Mouse (Mus musculus) thymus, adult 18-20 months (tissue): Measurements from ENCODE around the gene Ptchd4.

ENCODE experiments used
- DNase-seq, 2 experiments: peaks; one replicate each; pipeline ENCODE4 v3.0.0; 2022; ENCODE audit warnings: mixed read lengths in 2 of 2

Ptchd4 gene

DNA sequence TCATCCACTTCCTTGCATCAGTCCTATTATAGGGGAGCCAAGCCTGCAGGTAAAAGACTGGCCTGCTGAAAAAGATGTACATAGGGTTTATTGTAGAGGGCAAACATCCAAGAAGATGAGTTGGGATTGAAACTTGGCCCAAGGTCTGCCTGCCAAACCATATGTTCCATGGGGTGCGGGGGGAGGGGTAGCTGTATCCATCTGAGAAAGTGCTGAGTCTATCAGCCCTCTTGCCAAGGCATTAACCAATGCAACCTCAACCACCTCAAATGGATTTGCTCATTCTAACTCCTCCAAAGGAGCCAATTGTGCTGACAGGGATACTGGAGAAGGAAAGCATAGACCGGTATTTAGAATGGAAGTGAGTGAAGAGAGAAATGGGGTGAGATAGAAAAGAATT, 136.5 kb downstream of the Ptchd4 start:
- DNase-seq, result no peak

DNA sequence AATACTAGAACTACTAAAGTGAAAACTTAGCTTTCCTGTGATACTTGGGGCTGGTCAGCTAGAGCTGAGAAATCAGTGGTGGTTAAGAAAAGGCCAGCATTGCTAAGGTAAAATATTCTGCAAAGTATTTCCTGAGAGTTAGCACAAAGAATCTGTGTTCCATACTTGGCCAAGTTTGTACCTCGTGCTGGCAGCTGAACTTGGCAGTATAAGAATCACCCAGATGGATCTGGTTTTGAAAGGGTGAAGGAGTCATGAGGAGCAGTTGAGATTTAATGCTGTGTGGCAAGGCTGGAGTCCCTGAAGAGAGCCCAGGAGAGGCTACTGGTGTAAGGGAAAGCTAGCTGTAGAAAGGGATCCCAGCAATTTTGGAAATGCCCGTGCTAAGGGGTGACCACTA, 140.7 kb downstream of the Ptchd4 start:
- DNase-seq, result no peak

DNA sequence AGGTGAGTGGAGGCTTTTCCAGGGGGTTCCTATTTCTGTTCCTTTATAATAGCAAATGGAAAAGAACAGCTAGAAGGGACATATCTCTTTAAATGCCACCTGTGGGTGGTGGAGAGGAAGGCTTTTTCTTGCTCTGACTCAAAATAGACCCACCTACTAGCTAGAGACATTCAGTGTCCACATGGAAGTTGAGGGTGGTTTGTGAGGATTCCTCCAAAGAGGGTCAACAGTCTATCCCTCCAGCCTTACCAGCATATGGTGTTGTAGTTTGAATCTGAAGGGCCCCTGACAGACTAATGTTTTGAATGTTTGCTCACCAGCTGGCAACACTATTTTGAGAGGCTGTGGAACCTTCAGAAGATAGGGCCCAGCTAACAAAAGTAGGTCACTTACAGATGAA, 147.0 kb downstream of the Ptchd4 start:
- DNase-seq, result no peak

DNA sequence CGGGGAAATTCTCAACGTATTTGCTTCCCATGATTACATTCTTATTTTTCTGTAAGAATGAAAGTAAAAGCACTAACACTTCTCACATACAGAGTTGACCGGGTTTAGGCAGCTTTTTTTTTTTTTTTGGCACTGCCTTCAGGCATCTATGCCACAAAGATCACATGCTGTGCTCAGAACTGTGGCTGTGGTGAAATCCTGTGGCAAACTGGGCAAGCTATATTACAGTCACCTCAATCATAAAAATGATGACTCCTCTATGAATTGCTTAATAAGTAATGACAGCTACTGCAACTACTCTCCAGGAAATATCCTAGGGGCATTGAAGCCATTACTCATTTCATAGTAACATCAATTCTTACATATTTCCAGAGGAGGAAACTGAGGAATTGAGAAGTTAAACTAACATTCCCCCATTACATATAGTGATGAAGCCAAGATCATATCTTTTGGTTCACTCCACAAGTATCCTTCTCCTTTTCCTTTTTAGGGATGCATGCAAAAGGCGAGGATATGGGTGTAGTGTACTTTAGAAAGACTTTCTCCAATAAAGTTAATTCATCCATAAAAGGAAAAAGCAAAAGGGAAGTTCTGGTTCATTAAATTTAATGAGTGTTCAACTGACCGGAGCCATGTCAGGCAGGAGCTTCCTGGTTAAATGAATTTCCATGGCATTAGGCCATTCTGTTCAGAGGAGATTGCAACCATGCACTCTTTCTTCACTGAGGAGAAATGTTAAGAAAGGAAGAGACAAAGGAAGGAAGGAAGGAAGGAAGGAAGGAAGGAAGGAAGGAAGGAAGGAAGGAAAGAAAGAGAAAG, 164.6 kb downstream of the Ptchd4 start:
- no peak for DNase-seq

DNA sequence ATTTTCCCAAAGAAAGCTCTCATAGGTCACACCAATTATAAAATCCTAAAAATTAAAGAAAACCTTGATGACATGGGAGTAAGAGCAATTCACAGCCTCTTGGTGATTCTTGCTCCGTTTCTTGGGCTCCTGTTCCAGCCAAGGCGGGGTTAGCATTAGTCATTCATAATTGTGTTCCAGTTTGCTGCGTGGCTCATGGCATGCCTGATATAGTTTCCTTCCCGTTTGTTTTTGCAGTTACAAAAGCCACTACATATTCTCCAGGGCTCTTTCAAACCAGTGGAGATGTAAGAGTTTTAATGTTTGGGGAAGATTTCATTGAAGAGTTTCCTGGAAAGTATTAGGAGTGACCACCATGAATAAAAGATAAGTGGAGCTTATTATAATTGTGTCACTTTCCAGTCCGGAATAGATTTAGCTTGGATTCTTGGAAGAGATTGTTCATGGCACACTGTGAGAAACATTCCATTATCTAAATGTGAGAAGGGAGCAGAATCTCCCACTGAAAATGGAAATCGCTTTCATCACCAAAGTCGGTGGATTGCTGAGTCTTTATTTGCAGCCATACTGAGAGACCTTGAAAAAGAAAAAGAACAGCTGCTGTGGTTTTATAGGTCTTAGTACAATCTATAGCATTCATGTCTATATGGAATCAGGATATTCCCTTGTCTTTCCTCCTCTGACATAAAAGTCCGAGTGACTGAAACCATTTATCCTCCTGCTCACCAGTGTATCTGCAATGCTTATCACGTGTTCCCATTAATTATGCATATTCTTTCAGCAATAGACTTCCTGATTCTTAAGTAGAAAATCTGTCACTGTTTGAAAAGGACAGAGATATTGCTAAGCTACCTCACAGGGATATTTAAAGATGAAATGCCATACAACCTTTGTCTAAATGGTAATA, 193.9 kb downstream of the Ptchd4 start:
- no peak for DNase-seq

DNA sequence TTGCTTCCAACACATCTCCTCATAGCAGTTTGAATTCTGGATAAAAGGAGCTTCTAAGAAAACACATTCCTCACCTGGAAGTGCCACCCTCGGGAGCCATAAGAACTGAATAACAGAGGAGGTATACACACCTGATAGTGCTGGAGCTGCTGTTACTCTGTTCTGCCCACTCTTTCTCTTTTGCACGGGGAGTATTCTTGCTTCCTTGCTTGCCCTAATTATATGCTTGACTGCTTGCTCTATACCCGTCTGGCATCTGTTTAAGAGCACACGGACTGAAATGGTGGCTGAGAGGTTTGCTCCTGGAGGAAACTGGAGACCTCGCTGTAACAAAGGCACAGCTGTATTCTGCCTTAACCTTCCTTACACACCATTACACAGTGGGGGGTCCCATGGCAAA, 214.4 kb downstream of the Ptchd4 start:
- DNase-seq, result no peak

DNA sequence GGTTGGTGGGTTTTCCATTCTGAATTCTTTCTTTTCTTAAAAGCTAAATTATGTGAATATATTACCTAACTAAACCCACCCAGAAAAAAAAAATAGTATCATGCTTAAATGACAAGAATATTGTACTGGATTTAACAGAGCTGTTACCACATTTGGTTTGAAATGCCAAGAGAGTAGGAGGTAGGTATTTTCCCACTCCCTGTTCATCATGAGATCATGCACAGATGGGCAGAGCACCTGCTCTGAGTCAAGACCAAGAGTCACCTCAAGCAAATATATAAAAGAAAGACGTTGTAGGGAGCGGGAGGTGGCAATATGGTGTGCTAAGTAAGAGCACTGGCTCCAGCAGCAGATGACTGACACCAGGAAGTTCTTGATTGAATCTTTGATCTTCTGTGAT, 233.8 kb downstream of the Ptchd4 start:
- no peak for DNase-seq
